Mouse (Mus musculus): ENCODE results near the gene Irf6.

The Irf6 gene

GRCm38 (mm10) chr1:193198312-193198711 lies 45.4 kb downstream of the Irf6 start:
- peak; percentile 58 for DNase-seq (ENCODE audit: low read depth, low spot score)

GRCm38 (mm10) chr1:193200640-193201382 lies 47.9 kb downstream of the Irf6 start:
- peak; percentile 78 for DNase-seq (ENCODE audit: low read depth, low spot score)

- DNase-seq (ENCODE audit: low read depth, low spot score): peak; percentile 90
Observed at GRCm38 (mm10) chr1:193201383-193201778, 48.5 kb downstream of the Irf6 start, which contains the start of gene Traf3ip3. Gene Traf3ip3 (minus strand): TSS chr1:193201703.

GRCm38 (mm10) chr1:193203821-193204220 lies 50.9 kb downstream of the Irf6 start:
- DNase-seq (ENCODE audit: low read depth, low spot score): no peak

- no peak for DNase-seq (ENCODE audit: low read depth, low spot score)
Observed at GRCm38 (mm10) chr1:193205431-193205830, 52.5 kb downstream of the Irf6 start.

- DNase-seq (ENCODE audit: low read depth, low spot score): peak; percentile 56
Observed at GRCm38 (mm10) chr1:193207503-193207902, 54.6 kb downstream of the Irf6 start, which contains the start of gene Lamb3. Gene Lamb3 (plus strand): TSS chr1:193207699.

GRCm38 (mm10) chr1:193208178-193208577 lies 55.3 kb downstream of the Irf6 start:
- peak; percentile 88 for DNase-seq (ENCODE audit: low read depth, low spot score)

GRCm38 (mm10) chr1:193211371-193211770 lies 58.5 kb downstream of the Irf6 start:
- no peak for DNase-seq (ENCODE audit: low read depth, low spot score)

GRCm38 (mm10) chr1:193214053-193214452 lies 61.1 kb downstream of the Irf6 start:
- no peak for DNase-seq (ENCODE audit: low read depth, low spot score)

GRCm38 (mm10) chr1:193216000-193216399 lies 63.1 kb downstream of the Irf6 start:
- DNase-seq (ENCODE audit: low read depth, low spot score): no peak

- no peak for DNase-seq (ENCODE audit: low read depth, low spot score)
Observed at GRCm38 (mm10) chr1:193220408-193220807, 67.5 kb downstream of the Irf6 start.

Measured in CD4-positive, CD25-positive, alpha-beta regulatory T cell, adult 2 months (primary cell).